Mouse (Mus musculus) limb, embryonic 10.5 days (tissue): ENCODE data around the gene Stum. TPM values are rescaled to one million over a fixed set of nuclear protein-coding genes. Genes with fewer than 3 reads are reported as not detected.
"Not testable (repeated sequence)": the region's sequence is repeated elsewhere in the genome, so short reads cannot be mapped to it uniquely, and the experiment has no call there.

ENCODE experiments used
- DNase-seq: peaks from one replicate; pipeline ENCODE4 v3.0.0-alpha.2; 2017; ENCODE audit warnings: low spot score
- H3K27ac ChIP-seq: fragments of 300-500 bp; sonication (generic); 2 replicates; pipeline ENCODE4 v1.5.1; 2016; ENCODE audit warnings: mild to moderate bottlenecking
- H3K27me3 ChIP-seq: fragments of 300-500 bp; sonication (generic); 2 replicates; pipeline ENCODE4 v1.6.1; 2016; ENCODE audit warnings: low read depth, mild to moderate bottlenecking; ENCODE audit not compliant: poor library complexity, severe bottlenecking
- H3K36me3 ChIP-seq: fragments of 300-500 bp; sonication (generic); 2 replicates; pipeline ENCODE4 v1.6.1; 2016; ENCODE audit warnings: mild to moderate bottlenecking, moderate library complexity
- H3K4me1 ChIP-seq: fragments of 300-500 bp; sonication (generic); 2 replicates; pipeline ENCODE4 v1.6.1; 2016
- H3K4me3 ChIP-seq: fragments of 300-500 bp; sonication (generic); 2 replicates; pipeline ENCODE4 v1.5.1; 2016; ENCODE audit warnings: mild to moderate bottlenecking, moderate library complexity
- H3K9me3 ChIP-seq: fragments of 300-500 bp; sonication (generic); replicated peaks from 2 replicates; pipeline ENCODE4 v1.6.1; 2016; ENCODE audit warnings: mild to moderate bottlenecking
- WGBS: fragments of 180-500 bp; shearing (Covaris S2); methylation state at CpG from one replicate; pipeline ENCODE4 v1.1.7; 2016; 5-methylcytosine and 5-hydroxymethylcytosine counted together
- polyA plus RNA-seq: library from polyadenylated mRNA; unstranded; fragments of >200 nt; fragmentation: Nextera tagmentation; extraction: Ambion mirVana; gene quantifications from 2 replicates; pipeline ENCODE4 v1.2.1, GENCODE M21; 2016

Stum gene
- polyA plus RNA-seq: 0.39 and 0.60 TPM in 2 replicates

DNA sequence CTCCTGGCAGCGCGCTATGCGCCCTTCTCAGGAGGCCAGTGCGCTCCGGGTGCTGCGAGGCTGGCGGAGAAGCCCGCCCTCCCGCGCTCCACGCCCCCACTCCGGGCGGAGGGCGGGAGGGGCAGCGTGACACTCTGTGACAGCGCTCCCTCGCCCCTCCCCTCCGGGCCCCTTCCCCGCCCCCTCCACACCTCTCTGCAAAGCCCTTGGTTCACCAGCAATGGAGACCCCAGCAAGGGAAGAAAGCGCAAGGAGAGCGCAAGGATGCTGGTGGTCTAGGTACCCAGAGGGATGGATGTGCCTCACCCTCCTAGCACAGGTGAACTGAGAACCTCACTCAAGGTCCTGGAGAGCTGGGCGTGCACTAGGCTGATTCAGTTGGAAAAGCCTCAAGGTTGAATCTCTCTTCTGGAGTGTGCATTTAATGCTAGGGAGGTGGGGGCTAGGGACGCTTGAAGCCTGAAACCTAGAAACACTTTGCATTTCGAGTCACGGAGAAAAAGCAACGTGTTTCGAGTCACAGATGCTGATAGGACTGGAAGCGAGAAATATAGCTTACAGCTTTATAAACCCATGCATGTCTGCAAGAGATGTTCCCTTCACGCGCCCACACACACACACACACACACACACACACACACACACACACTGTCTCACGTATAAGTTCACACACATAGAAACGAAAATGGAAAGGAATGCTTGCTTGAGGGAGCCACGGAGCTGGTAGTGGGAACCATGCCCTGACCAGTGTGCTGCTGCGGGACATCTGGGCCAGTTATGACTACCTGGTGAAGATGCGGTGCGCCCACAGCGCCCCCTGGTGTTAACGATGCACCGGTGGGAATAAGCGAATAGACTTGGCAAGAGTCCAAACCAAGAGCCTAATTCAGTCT, at the start of gene Stum:
Stum (minus strand) TSS at position 106 of the 893 bp plus-strand sequence.
- Histone ChIP-seq H3K4me3 (peak within 1 kb of the TSS; percentile 58), H3K27ac (peak within 1 kb of the TSS; percentile 37; the same call in 1 of the 2 replicates), H3K9me3 (no peaks in the 10 kb centered on the region), H3K27me3 (peaks cover 63% of the 10 kb centered on the region), H3K36me3 (no peaks in the 10 kb centered on the region), H3K4me1 (peaks cover 33% of the 10 kb centered on the region)
- DNase-seq: peak; percentile 87
- WGBS: 5% methylated on average over 34 of the region's 40 CpGs

DNA sequence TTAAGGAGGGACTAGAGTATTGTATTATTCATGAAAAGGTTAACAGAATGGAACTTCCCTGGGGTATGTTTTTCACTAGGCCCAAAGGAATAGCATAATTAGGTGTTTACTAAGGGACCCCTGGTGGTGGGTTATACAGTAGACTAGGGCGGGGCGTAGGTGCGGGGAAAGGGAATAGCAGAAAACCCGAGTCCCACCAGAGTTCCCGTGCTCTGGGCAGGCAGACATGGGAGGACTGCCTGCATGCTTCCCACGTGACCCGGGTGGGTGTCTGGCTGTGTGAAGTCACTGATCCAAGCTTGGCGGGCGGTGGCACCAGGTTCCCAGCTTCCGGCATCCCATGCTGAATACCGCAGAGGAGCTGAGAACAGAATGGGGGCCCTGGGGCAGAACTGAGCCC, 49.4 kb upstream of the Stum start:
- Histone ChIP-seq H3K27ac (no peak overlapping the region), H3K4me1 (0 out of 2 replicates have a peak, but pooled peaks cover 5% of the 10 kb centered on the region), H3K4me3 (no peak overlapping the region), H3K9me3 (0 out of 2 replicates have a peak, but pooled peaks cover 2% of the 10 kb centered on the region), H3K27me3 (no peaks in the 10 kb centered on the region), H3K36me3 (no peaks in the 10 kb centered on the region)
- DNase-seq: no peak
- WGBS: 96% methylated on average over 11 of the region's 11 CpGs

DNA sequence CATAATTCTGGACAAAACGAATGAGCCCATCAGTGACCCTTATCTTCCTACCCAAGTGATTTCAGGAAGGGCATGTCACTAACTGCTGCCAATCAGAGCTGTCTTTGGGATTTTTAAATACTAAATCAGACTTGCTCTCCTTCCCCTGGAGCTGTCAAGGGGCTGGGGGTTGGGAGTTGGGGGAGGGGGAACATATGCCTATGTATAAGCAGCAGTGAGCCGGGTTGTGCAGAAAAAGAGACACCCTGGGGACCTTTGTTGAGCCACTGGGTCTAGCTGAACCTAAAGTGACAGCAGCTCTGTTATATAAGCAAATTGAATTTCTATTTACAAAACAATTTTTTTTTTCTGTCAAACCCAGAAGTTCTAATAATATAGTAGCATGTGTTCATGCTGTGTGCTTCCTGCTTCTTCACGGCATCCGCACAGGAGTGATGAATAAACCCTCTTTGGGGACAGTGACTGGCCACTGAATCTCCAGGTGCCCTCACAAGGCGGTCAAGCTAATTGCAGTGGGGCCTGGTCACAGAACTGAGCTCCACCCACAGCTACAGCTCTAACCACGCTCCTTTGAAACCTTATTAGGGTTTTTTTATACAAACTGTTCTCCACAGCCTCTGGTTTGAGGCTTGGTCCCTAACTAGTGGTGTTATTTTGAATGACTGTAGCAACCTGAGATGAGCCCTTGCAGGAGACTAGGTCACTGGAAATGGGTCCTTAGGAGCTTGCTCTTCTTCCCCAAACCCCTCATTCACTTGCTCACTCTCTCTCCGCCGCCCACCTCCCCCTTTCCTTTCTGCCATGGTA, 47.4 kb upstream of the Stum start:
- no peaks in the 10 kb centered on the region for H3K27me3 ChIP-seq
- H3K9me3 ChIP-seq: 0 out of 2 replicates have a peak, but pooled peaks cover 2% of the 10 kb centered on the region
- H3K4me1 ChIP-seq: no peaks in the 10 kb centered on the region
- no peaks in the 10 kb centered on the region for H3K36me3 ChIP-seq
- no peak overlapping the region for H3K4me3 ChIP-seq
- 73% methylated on average over 8 of the region's 8 CpGs for WGBS
- no peak for DNase-seq
- no peak overlapping the region for H3K27ac ChIP-seq

DNA sequence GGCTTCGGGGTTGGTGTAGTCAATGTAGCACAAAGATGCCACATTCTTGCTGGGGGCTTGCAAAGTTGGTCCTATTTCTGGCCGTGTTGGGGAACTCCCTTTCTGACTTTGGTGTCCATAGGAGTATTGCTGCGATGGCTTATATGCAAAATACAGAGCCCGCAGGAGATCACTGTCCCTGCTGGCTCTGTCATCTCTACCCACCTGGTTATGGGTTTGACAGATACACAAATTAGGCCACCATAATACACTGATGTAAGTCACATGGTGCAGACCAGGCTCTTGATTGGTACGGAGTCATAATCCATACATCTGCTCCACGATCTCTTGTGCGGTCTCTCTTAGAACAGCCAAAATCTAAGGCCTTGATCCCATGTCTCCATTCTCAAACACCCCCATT, 46.5 kb upstream of the Stum start:
- no peaks in the 10 kb centered on the region for H3K4me1 ChIP-seq
- no peak overlapping the region for H3K27ac ChIP-seq
- 88% methylated on average over 7 of the region's 7 CpGs for WGBS
- H3K27me3 ChIP-seq: no peaks in the 10 kb centered on the region
- 0 out of 2 replicates have a peak, but pooled peaks cover 2% of the 10 kb centered on the region for H3K9me3 ChIP-seq
- DNase-seq: no peak
- H3K36me3 ChIP-seq: no peaks in the 10 kb centered on the region
- no peak overlapping the region for H3K4me3 ChIP-seq

DNA sequence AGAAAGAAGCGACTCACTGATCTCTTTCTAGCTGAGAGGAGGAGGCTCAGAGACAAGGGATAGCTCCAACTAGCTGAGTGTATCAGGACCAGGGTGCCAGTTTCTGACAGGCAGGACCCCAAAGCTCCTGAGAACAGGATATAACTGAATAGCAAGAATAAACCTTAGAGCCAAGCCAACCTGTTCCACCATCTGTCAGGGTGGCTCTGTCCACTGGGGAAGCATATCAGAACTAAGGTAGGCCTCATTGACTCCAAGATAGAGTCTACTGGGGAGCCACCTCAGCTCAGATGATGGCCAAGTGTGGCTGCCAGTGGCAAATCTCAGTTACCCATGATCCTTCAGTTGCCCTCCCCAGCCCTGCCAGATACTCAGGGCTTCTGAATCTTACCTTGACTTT, 42.0 kb upstream of the Stum start:
- no peaks in the 10 kb centered on the region for H3K27me3 ChIP-seq
- DNase-seq: no peak
- H3K36me3 ChIP-seq: no peaks in the 10 kb centered on the region
- no peak overlapping the region for H3K4me3 ChIP-seq
- no peak overlapping the region for H3K27ac ChIP-seq
- H3K4me1 ChIP-seq: no peaks in the 10 kb centered on the region
- WGBS: 94% methylated on average over 1 of the region's 1 CpGs
- H3K9me3 ChIP-seq: no peaks in the 10 kb centered on the region

DNA sequence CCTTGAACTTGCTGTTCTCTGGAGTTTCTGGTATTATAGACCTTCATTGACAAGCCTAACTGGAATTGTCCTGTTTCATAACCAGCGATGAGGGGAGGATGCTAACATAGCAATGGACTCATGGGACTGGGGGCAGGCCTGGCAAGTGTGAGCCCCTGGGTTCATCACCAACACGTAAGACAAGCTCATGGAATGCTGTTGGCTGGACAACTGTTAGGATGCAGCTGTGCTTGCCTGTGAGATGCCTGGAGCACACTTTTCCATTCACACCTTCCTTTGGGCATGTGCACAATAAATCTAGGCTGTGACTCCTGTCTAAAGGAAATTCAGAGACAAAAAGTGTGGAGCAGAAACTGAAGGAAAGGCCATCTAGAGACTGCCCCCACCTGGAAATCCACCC, 40.0 kb upstream of the Stum start:
- Histone ChIP-seq H3K27ac (no peak overlapping the region), H3K36me3 (no peaks in the 10 kb centered on the region), H3K4me3 (no peak overlapping the region), H3K9me3 (no peaks in the 10 kb centered on the region), H3K27me3 (no peaks in the 10 kb centered on the region), H3K4me1 (no peaks in the 10 kb centered on the region)
- WGBS: 85% methylated on average over 2 of the region's 2 CpGs
- no peak for DNase-seq

DNA sequence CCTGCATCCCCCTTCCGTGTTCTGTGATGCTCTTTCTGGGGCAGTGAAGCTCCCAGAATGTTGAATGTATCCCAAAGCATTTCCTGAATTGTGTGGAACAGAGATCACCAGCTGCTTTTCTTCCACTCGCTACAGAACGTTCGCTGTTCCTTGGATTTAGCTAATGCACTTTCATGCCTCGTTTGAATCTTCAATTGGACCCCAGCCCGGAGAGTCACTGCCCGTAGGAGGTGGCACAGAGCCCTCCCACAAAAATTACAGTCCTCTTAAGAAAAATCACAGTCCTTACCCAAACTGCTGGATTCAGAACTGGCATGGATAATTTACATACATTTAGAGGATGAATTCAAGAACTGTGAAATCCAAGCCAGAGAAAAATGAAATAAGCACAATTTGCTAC, 36.9 kb upstream of the Stum start:
- no peaks in the 10 kb centered on the region for H3K9me3 ChIP-seq
- H3K27ac ChIP-seq: no peak overlapping the region
- H3K27me3 ChIP-seq: no peaks in the 10 kb centered on the region
- DNase-seq: no peak
- peaks cover 3% of the 10 kb centered on the region; the same call in 1 of the 2 replicates for H3K4me1 ChIP-seq
- no peak overlapping the region for H3K4me3 ChIP-seq
- 80% methylated on average over 7 of the region's 7 CpGs for WGBS
- no peaks in the 10 kb centered on the region for H3K36me3 ChIP-seq

DNA sequence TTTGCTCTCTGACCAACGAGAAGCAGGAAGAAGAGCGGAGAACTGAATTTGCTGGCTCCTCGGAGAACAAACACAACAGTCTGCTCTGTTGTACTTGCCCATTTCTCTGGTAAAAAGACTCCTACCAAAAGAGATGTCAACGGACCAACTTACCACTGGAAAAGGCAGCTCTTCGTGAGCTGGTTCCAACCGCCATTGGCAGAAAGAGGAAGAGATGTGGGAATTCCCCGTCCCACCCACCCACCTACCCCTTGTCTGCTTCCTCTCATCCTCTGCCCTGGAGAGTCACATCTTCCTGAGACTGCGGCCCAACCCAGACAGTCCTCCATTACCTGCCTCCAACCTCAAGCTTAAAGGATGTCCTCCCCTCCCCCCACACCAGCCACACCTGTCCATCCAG, 36.2 kb upstream of the Stum start:
- Histone ChIP-seq H3K36me3 (no peaks in the 10 kb centered on the region), H3K4me3 (no peak overlapping the region), H3K4me1 (peaks cover 3% of the 10 kb centered on the region; the same call in 1 of the 2 replicates), H3K27ac (no peak overlapping the region), H3K9me3 (no peaks in the 10 kb centered on the region), H3K27me3 (no peaks in the 10 kb centered on the region)
- DNase-seq: no peak
- 92% methylated on average over 8 of the region's 8 CpGs for WGBS

DNA sequence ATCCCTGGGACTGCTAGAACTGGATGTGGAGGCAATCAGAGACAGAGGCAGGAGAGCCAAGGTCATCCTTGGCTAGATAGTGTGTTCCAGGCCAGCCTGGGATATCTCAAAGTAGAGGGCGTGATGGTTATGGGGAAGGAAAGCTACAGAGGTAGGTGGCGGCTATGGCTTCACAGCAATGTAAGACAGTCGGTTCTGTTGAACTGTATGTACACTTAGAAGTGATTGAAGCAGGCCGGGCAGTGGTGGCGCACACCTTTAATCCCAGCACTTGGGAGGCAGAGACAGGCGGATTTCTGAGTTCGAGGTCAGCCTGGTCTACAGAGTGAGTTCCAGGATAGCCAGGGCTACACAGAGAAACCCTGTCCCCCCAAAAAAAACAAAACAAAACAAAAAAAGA, 35.6 kb upstream of the Stum start:
- not testable (repeated sequence) for H3K4me1 ChIP-seq, H3K36me3 ChIP-seq, H3K27me3 ChIP-seq, DNase-seq, H3K27ac ChIP-seq, H3K9me3 ChIP-seq, H3K4me3 ChIP-seq
- 95% methylated on average over 7 of the region's 7 CpGs for WGBS

DNA sequence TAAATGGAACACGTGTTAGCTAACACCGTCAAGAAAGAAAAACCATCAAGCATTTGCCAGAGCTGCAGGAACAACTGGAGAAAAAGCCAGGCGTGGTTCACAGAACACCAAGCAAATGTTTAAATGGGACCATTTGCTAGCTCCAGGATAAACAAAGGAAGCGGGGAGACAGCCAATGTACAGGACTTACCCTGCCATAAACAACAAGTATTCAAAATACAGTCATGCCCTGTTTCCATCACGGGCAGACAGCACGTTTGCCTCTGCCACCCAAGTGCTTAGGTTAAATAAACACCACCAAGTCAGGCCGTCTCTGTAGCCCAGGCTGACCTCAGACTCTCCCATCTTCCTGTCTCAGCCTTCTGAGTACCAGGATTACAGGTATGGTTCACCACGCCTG, 35.1 kb upstream of the Stum start:
- WGBS: 59% methylated on average over 8 of the region's 8 CpGs
- Histone ChIP-seq H3K36me3 (no peaks in the 10 kb centered on the region), H3K27ac (no peak overlapping the region), H3K4me1 (peaks cover 3% of the 10 kb centered on the region; the same call in 1 of the 2 replicates), H3K27me3 (no peaks in the 10 kb centered on the region), H3K9me3 (no peaks in the 10 kb centered on the region), H3K4me3 (no peak overlapping the region)
- no peak for DNase-seq

DNA sequence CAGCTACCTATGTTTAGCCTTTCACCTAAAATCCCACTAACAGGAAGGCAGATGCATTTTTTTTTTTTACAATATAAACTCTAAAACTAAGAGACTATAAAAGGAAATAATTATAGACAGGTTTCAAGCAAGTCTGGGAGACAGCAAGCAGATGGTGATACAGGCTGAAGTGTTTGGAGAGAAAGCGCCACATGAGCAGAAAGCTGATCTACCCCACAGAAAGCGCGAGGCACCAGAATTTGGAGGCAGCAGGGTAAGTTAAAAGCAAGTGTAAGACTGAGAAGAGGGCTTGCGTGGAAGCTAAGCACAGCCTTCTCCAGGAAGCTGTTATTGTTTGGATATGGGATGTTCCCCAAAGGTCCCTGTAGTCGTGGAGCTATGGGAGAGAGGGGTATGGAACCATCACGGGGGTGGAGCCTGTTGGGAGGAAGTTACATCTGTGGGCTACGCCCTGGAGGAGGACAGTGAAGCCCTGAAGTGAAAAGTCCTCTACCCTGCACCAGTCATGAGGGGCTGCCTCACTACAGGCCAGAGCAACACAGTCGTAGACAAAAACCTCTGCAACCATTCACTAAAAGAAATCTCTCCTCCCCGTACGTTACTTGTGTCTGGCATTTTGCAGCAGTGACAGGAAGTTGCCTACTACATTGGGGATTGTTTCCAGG, 34.2 kb upstream of the Stum start:
- Histone ChIP-seq H3K4me3 (no peak overlapping the region), H3K36me3 (no peaks in the 10 kb centered on the region), H3K27me3 (no peaks in the 10 kb centered on the region), H3K27ac (no peak overlapping the region), H3K4me1 (peaks cover 3% of the 10 kb centered on the region; the same call in 1 of the 2 replicates), H3K9me3 (no peaks in the 10 kb centered on the region)
- 74% methylated on average over 10 of the region's 10 CpGs for WGBS
- DNase-seq: no peak

DNA sequence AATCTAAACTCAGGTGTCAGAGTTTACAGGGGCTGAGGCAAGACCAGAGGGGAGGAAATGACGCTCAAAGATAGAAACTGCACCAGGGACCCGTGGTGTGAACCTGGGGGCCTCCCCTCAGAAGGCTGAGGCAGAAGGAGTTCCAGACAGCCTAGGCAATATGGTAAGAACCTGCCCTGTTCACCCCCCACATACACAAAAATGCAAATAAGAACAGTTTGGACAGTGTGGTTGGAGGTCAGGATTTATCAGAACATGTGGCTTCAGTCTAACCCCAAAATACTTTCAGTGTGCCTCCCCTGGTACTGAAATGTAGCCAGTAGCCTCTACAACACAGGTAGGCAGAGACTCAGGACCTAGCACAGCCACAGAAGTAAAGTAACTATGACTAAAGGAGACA, 30.8 kb upstream of the Stum start:
- no peaks in the 10 kb centered on the region for H3K36me3 ChIP-seq
- H3K9me3 ChIP-seq: no peaks in the 10 kb centered on the region
- no peak overlapping the region for H3K4me3 ChIP-seq
- no peak for DNase-seq
- peaks cover 10% of the 10 kb centered on the region for H3K4me1 ChIP-seq
- no peak overlapping the region for H3K27ac ChIP-seq
- 0 out of 2 replicates have a peak, but pooled peaks cover 2% of the 10 kb centered on the region for H3K27me3 ChIP-seq
- 87% methylated on average over 2 of the region's 2 CpGs for WGBS
